18 mouse cellular contexts compared by ENCODE assay signal in genomic region chr9:65016978-65017827, GRCm38 (mm10). TPM values are rescaled to one million over a fixed set of nuclear protein-coding genes. Genes with fewer than 3 reads are reported as not detected.
A peak's percentile ranks its signal among the peaks of the same experiment; 100 is the strongest.
DNase-seq lines count a peak whose midpoint lies in the region; ATAC-seq and TF ChIP-seq lines count a peak whose summit lies in the region.
"Had no signal": no experiment of that assay in that cellular context is flagged by ENCODE, and none has a peak within 500 bp of the region (broad histone marks: within the 10 kb centered on the region; RNA-seq: fewer than 3 reads in every experiment).

No protein-coding gene starts in this region.

- 75% methylated on average over 16 of the region's 16 CpGs for WGBS in hindbrain, embryonic 15.5 days
- WGBS in midbrain, embryonic 15.5 days, result 72% methylated on average over 16 of the region's 16 CpGs

- TF ChIP-seq POLR2A in cortical plate, adult 2 months (IDR thresholded peaks at IDR 0.05; ENCODE audit: extremely low read depth, insufficient read depth, low read length), result no peak

- no peak for ATAC-seq in hindbrain, embryonic 15.5 days (ENCODE audit: low FRiP score, low read depth)
- no peak for ATAC-seq in midbrain, embryonic 15.5 days (replicated peaks)
- ATAC-seq: Patski had no signal

- H3K4me3 ChIP-seq in layer of hippocampus, adult 2 months, result peak overlapping the region; percentile 17; the same call in 1 of the 2 replicates
- no peak overlapping the region for H3K4me3 ChIP-seq in cortical plate, adult 2 months (ENCODE audit: insufficient read depth, low read length)
- H3K4me3 ChIP-seq in hindbrain, embryonic 15.5 days, result no peak overlapping the region
- no peak overlapping the region for H3K4me3 ChIP-seq in midbrain, embryonic 15.5 days
- H3K4me3 ChIP-seq: embryonic facial prominence, embryonic 10.5 days; heart, embryonic 12.5 days; stomach, embryonic 15.5 days had no signal

- peaks cover 24% of the 10 kb centered on the region for H3K4me1 ChIP-seq in cortical plate, adult 2 months (ENCODE audit: control insufficient read depth, insufficient read depth, low read length)
- H3K4me1 ChIP-seq in hindbrain, embryonic 15.5 days (replicated peaks), result peaks cover 64% of the 10 kb centered on the region
- peaks cover 62% of the 10 kb centered on the region for H3K4me1 ChIP-seq in midbrain, embryonic 15.5 days

- H3K27me3 ChIP-seq in hindbrain, embryonic 15.5 days, result no peaks in the 10 kb centered on the region
- H3K27me3 ChIP-seq in midbrain, embryonic 15.5 days (replicated peaks), result no peaks in the 10 kb centered on the region
- H3K27me3 ChIP-seq: CH12.LX; heart, embryonic 12.5 days; Patski; stomach, embryonic 15.5 days had no signal

- peak overlapping the region; percentile 96 for H3K27ac ChIP-seq in layer of hippocampus, adult 2 months
- peak overlapping the region; percentile 82; the same call in 1 of the 2 replicates for H3K27ac ChIP-seq in cortical plate, adult 2 months (ENCODE audit: insufficient read depth, low read length)
- H3K27ac ChIP-seq in hindbrain, embryonic 15.5 days (replicated peaks), result peak overlapping the region; percentile 75
- peak overlapping the region; percentile 35; the same call in 1 of the 2 replicates for H3K27ac ChIP-seq in midbrain, embryonic 15.5 days
- H3K27ac ChIP-seq: embryonic facial prominence, embryonic 10.5 days; macrophage; stomach, embryonic 15.5 days had no signal

- no peaks in the 10 kb centered on the region for H3K9me3 ChIP-seq in hindbrain, embryonic 15.5 days
- H3K9me3 ChIP-seq in midbrain, embryonic 15.5 days, result no peaks in the 10 kb centered on the region
- H3K9me3 ChIP-seq: embryonic facial prominence, embryonic 10.5 days; heart, embryonic 12.5 days; stomach, embryonic 15.5 days had no signal

- no peak for DNase-seq in layer of hippocampus, adult 2 months (ENCODE audit: low spot score in 2 of 2)
- no peak for DNase-seq in layer of hippocampus, adult 8-10 months (ENCODE audit: low spot score in 2 of 2)
- no peak for DNase-seq in spleen, adult 18-20 months
- DNase-seq in embryo, embryonic 10.5 days (ENCODE audit: low spot score), result no peak
- no peak for DNase-seq in gastrocnemius, postnatal 10 days
- DNase-seq: cerebellum, adult 9-10 months; kidney, adult 8-10 months; lung, adult 18-20 months; thymus, postnatal 36 days had no signal

- H3K9ac ChIP-seq in hindbrain, embryonic 15.5 days, result no peak overlapping the region
- no peak overlapping the region for H3K9ac ChIP-seq in midbrain, embryonic 15.5 days
- H3K9ac ChIP-seq: heart, embryonic 12.5 days; stomach, embryonic 15.5 days had no signal

- no peaks in the 10 kb centered on the region for H3K36me3 ChIP-seq in hindbrain, embryonic 15.5 days
- H3K36me3 ChIP-seq in midbrain, embryonic 15.5 days (replicated peaks), result no peaks in the 10 kb centered on the region
- H3K36me3 ChIP-seq: heart, embryonic 12.5 days; stomach, embryonic 15.5 days had no signal

- H3K4me2 ChIP-seq in hindbrain, embryonic 15.5 days, result peak overlapping the region; percentile 18
- 0 out of 2 replicates have a peak overlapping the region, but pooled peaks have one; percentile 7 for H3K4me2 ChIP-seq in midbrain, embryonic 15.5 days
- H3K4me2 ChIP-seq: heart, embryonic 12.5 days; stomach, embryonic 15.5 days had no signal

- no peak for TF ChIP-seq CTCF in layer of hippocampus, adult 2 months (conservative IDR thresholded peaks at IDR 0.05)
- no peak for TF ChIP-seq CTCF in cortical plate, adult 2 months (IDR thresholded peaks at IDR 0.05; ENCODE audit: extremely low read depth, insufficient read depth, low read length)

RNA-seq across cellular contexts. Expression of gene Hacd3, which starts 4.3 kb away (rescaled TPM):
- 100 to 1,000 TPM; 149 to 156 TPM for total RNA-seq in layer of hippocampus, adult 2 months (2021)
- 100 to 1,000 TPM; 142 to 169 (median 158) TPM for total RNA-seq in layer of hippocampus, adult 8-10 months (2022)
- polyA plus RNA-seq in cortical plate, adult 2 months (2012; rRNA removed), result 138 and 142 TPM in 2 replicates
- polyA plus RNA-seq in hindbrain, embryonic 15.5 days (2015; fragmentation: Nextera tagmentation; extraction: Ambion mirVana), result 219 and 223 TPM in 2 replicates
- 210 and 217 TPM in 2 replicates for polyA plus RNA-seq in midbrain, embryonic 15.5 days (2015; fragmentation: Nextera tagmentation; extraction: Ambion mirVana)
- total RNA-seq in gastrocnemius, postnatal 10 days (2021), result 10 to 100 TPM; 14.4 to 16.7 TPM

RNA-seq across cellular contexts. Expression of gene Dpp8, which starts 15.0 kb away (rescaled TPM):
- 100 to 1,000 TPM; 162 to 170 TPM for total RNA-seq in layer of hippocampus, adult 2 months (2021)
- 100 to 1,000 TPM; 144 to 176 (median 162) TPM for total RNA-seq in layer of hippocampus, adult 8-10 months (2022)
- 83.7 TPM in 2 replicates for polyA plus RNA-seq in cortical plate, adult 2 months (2012; rRNA removed)
- polyA plus RNA-seq in hindbrain, embryonic 15.5 days (2015; fragmentation: Nextera tagmentation; extraction: Ambion mirVana), result 39.5 and 39.6 TPM in 2 replicates
- 38.9 and 42.5 TPM in 2 replicates for polyA plus RNA-seq in midbrain, embryonic 15.5 days (2015; fragmentation: Nextera tagmentation; extraction: Ambion mirVana)
- total RNA-seq in gastrocnemius, postnatal 10 days (2021), result 100 to 1,000 TPM; 103 to 116 TPM

RNA-seq across cellular contexts. Expression of gene Ints14, which starts 56.5 kb away (rescaled TPM):
- total RNA-seq in layer of hippocampus, adult 2 months (2021), result 10 to 100 TPM; 19.9 to 20.2 TPM
- 10 to 100 TPM; 19.3 to 22.6 (median 20.1) TPM for total RNA-seq in layer of hippocampus, adult 8-10 months (2022)
- polyA plus RNA-seq in cortical plate, adult 2 months (2012; rRNA removed), result 18.6 and 19.1 TPM in 2 replicates
- 33.3 and 35.8 TPM in 2 replicates for polyA plus RNA-seq in hindbrain, embryonic 15.5 days (2015; fragmentation: Nextera tagmentation; extraction: Ambion mirVana)
- 36.2 and 38.3 TPM in 2 replicates for polyA plus RNA-seq in midbrain, embryonic 15.5 days (2015; fragmentation: Nextera tagmentation; extraction: Ambion mirVana)
- total RNA-seq in gastrocnemius, postnatal 10 days (2021), result 10 to 100 TPM; 22.1 to 23.9 TPM

Comparison
In these comparisons a context has a peak if more than half of its experiments do, and no peak if none do; other contexts are left out.
1. H3K27ac ChIP-seq: peak in every context shown above with its lines; median percentile 96 in layer of hippocampus, adult 2 months; 82 in cortical plate, adult 2 months; 75 in hindbrain, embryonic 15.5 days; 35 in midbrain, embryonic 15.5 days.
2. RNA of gene Hacd3, which starts 4.3 kb away (total RNA-seq): 142 to 169 TPM in layer of hippocampus, adult 8-10 months and 149 to 156 TPM in layer of hippocampus, adult 2 months; 14.4 to 16.7 TPM in gastrocnemius, postnatal 10 days; every median in the first group is over 4 times any median in the second.